Mouse (Mus musculus): ENCODE results near the gene Ap1g2. TPM values are rescaled to one million over a fixed set of nuclear protein-coding genes. Genes with fewer than 3 reads are reported as not detected.
A peak's percentile ranks its signal among the peaks of the same experiment; 100 is the strongest.

Ap1g2 gene
- polyA plus RNA-seq, 1 experiment: 6.5 TPM

DNA sequence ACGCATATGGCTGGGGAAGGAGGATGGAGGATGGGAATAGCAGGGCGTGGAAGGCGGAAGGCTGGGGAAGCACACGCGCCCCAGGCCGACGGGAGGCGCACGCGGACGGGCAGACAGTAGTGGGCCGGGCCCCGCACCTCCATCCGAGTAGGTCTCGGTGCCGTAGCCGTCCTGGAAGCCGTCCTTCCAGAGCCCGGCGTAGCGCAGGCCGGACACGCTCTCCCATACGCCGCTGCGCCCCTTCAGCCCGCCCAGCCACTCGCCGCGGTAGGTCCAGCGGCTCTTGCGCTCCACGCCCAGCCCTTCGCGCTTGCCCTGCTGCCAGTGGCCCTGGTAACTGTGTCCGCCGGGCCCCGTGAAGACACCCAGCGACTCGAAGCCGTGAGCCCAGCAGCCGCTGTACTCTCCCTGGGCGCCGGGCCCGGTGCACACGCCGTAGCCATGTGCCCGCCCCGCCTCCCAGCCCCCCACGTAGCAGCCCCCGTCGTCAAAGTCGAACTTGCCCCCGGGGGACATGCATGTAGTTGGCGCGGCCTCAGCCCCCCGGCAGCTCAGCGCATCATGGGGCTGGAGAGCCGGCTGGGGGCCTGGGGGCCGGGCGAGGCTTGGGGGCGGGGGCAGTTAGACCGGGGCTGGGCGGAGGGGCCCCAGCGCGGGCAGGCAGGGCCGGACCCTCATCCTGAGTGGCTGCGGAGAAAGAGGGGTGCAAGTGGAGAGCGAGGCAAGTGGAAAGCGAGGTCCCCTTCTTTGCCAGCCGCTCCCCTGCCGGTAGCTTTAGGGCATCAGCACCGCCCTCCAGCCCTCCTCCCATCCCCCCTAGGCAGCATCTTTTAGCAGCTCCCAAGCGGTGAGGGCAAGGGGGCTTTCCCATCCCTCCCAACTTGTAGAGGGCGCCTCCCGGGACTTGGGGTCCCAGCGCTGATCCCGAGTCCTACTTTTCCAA is 8.6 kb upstream of the Ap1g2 start:
- H3K4me2 ChIP-seq (ENCODE audit: low read depth): peak overlapping the region; percentile 2
- H3K27me3 ChIP-seq (ENCODE audit: control insufficient read depth, insufficient read depth, insufficient read length): peaks cover 62% of the 10 kb centered on the region
- no peak overlapping the region for H3K4me3 ChIP-seq
- peak overlapping the region; percentile 7 for H3ac ChIP-seq (ENCODE audit: control insufficient read depth, insufficient read length)
- no peaks in the 10 kb centered on the region for H3K36me3 ChIP-seq (ENCODE audit: control insufficient read depth, insufficient read depth)
- TF ChIP-seq REST (IDR thresholded peaks at IDR 0.05; ENCODE audit: insufficient read depth, insufficient read length) (no peak), POLR2A (IDR thresholded peaks at IDR 0.05; ENCODE audit: insufficient read length, low read depth) (no peak), TCF3 (IDR thresholded peaks at IDR 0.05; ENCODE audit: insufficient read length, low read depth) (no peak), USF1 (IDR thresholded peaks at IDR 0.05; ENCODE audit: low read depth) (no peak), MAX (IDR thresholded peaks at IDR 0.05; ENCODE audit: low read depth) (no peak), SRF (IDR thresholded peaks at IDR 0.05; ENCODE audit: control insufficient read depth, insufficient read length, low read depth) (no peak), MYOD1 (IDR thresholded peaks at IDR 0.05; ENCODE audit: control insufficient read depth in 1 of 3, insufficient read length in 2 of 3, low read depth in 2 of 3) (no peak), POLR2AphosphoS2 (IDR thresholded peaks at IDR 0.05; ENCODE audit: insufficient read length, low read depth) (no peak), E2F4 (IDR thresholded peaks at IDR 0.05; ENCODE audit: insufficient read depth) (no peak), TCF12 (IDR thresholded peaks at IDR 0.05; ENCODE audit: insufficient read depth, poor library complexity, severe bottlenecking) (no peak), MYOG (IDR thresholded peaks at IDR 0.05; ENCODE audit: control insufficient read depth in 1 of 3, insufficient read depth in 1 of 3, insufficient read length in 2 of 3, low read depth in 2 of 3) (no peak), CEBPB (IDR thresholded peaks at IDR 0.05; ENCODE audit: insufficient read depth, poor library complexity, severe bottlenecking) (no peak)
- H3K79me2 ChIP-seq (ENCODE audit: control insufficient read depth, insufficient read depth): no peaks in the 10 kb centered on the region

DNA sequence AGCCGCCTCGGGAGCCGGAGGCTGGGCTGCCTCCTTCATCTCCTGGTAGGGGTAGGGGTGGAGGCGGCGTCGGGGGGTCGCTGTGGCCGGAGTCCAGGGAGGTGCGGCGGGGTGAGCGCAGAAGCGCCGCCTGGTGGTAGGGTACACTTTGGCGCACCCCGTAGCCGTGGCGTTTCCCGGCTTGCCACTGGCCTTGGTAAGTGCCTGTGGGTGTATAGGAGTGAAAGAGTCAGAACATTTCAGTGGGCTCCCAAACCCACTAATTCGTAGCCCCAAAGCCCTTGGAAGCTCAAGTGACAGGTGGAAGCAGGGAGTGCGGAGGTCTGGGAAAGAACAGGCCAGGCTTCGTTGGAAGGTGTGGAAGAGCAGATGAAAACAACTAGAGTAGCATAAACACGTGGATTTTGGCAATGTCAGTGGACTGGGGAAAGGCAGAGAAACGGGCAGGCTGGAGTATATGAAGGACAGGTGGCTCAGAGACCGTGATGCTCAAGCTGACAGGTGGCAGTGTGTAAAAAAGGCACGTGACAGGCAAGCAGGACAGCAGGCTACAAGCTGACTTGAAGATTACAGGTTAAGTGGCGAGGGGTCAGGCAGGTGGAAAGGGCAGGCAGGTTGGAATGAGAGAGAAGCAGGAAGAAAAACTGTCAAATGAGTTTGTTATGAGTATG is 7.7 kb upstream of the Ap1g2 start:
- TF ChIP-seq POLR2AphosphoS2 (IDR thresholded peaks at IDR 0.05; ENCODE audit: insufficient read length, low read depth) (no peak), CEBPB (IDR thresholded peaks at IDR 0.05; ENCODE audit: insufficient read depth, poor library complexity, severe bottlenecking) (no peak), TCF12 (IDR thresholded peaks at IDR 0.05; ENCODE audit: insufficient read depth, poor library complexity, severe bottlenecking) (no peak), MAX (IDR thresholded peaks at IDR 0.05; ENCODE audit: low read depth) (no peak), SRF (IDR thresholded peaks at IDR 0.05; ENCODE audit: control insufficient read depth, insufficient read length, low read depth) (no peak), REST (IDR thresholded peaks at IDR 0.05; ENCODE audit: insufficient read depth, insufficient read length) (no peak), MYOG (IDR thresholded peaks at IDR 0.05; ENCODE audit: control insufficient read depth in 1 of 3, insufficient read depth in 1 of 3, insufficient read length in 2 of 3, low read depth in 2 of 3) (no peak), MYOD1 (IDR thresholded peaks at IDR 0.05; ENCODE audit: control insufficient read depth in 1 of 3, insufficient read length in 2 of 3, low read depth in 2 of 3) (no peak), USF1 (IDR thresholded peaks at IDR 0.05; ENCODE audit: low read depth) (no peak), E2F4 (IDR thresholded peaks at IDR 0.05; ENCODE audit: insufficient read depth) (no peak), TCF3 (IDR thresholded peaks at IDR 0.05; ENCODE audit: insufficient read length, low read depth) (no peak), POLR2A (IDR thresholded peaks at IDR 0.05; ENCODE audit: insufficient read length, low read depth) (no peak)
- peaks cover 69% of the 10 kb centered on the region for H3K27me3 ChIP-seq (ENCODE audit: control insufficient read depth, insufficient read depth, insufficient read length)

DNA sequence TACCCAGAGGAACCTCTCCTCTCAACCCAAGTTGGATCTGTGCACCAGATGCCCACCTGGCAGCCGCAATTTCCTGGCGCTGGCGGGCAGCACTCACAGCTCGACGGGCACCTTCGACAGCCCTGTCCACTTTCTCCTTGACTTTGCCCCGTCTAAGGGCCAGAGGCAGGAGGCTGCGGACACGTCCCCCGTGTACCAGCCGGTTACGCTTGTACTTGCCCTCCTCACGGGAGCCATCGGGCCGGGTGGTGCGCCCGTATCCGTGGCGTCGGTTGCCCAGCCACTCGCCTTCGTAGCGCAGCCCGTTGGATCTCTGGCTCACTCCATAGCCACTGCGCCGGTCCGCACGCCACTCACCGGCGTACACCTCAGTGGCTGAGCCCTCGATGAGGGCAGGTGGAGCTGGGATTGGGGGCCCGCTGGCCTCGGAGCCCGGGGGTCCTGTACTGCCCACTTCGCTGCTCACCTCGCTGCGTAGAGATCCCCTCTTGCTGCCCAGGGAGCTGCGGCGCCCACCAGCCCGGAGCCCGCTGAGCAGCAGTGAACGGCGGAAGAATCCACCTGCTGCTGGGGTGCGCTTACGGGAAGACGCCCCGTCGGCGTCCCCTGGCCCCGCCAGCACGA is 7.1 kb upstream of the Ap1g2 start:
- Histone ChIP-seq H3K4me2 (ENCODE audit: low read depth) (no peak overlapping the region), H3ac (ENCODE audit: control insufficient read depth, insufficient read length) (no peak overlapping the region), H3K4me3 (no peak overlapping the region), H3K27me3 (ENCODE audit: control insufficient read depth, insufficient read depth, insufficient read length) (peaks cover 74% of the 10 kb centered on the region), H3K36me3 (ENCODE audit: control insufficient read depth, insufficient read depth) (no peaks in the 10 kb centered on the region), H3K79me2 (ENCODE audit: control insufficient read depth, insufficient read depth) (no peaks in the 10 kb centered on the region)
- TF ChIP-seq CEBPB (IDR thresholded peaks at IDR 0.05; ENCODE audit: insufficient read depth, poor library complexity, severe bottlenecking) (no peak), E2F4 (IDR thresholded peaks at IDR 0.05; ENCODE audit: insufficient read depth) (no peak), MYOD1 (IDR thresholded peaks at IDR 0.05; ENCODE audit: control insufficient read depth in 1 of 3, insufficient read length in 2 of 3, low read depth in 2 of 3) (no peak), TCF3 (IDR thresholded peaks at IDR 0.05; ENCODE audit: insufficient read length, low read depth) (no peak), POLR2A (IDR thresholded peaks at IDR 0.05; ENCODE audit: insufficient read length, low read depth) (no peak), MYOG (IDR thresholded peaks at IDR 0.05; ENCODE audit: control insufficient read depth in 1 of 3, insufficient read depth in 1 of 3, insufficient read length in 2 of 3, low read depth in 2 of 3) (no peak), REST (IDR thresholded peaks at IDR 0.05; ENCODE audit: insufficient read depth, insufficient read length) (no peak)

More for the DNA sequence above, 7.7 kb upstream of the Ap1g2 start:
- Histone ChIP-seq H3K4me2 (ENCODE audit: low read depth) (peak overlapping the region; percentile 2), H3K79me2 (ENCODE audit: control insufficient read depth, insufficient read depth) (no peaks in the 10 kb centered on the region), H3ac (ENCODE audit: control insufficient read depth, insufficient read length) (peak overlapping the region; percentile 7), H3K4me3 (no peak overlapping the region), H3K36me3 (ENCODE audit: control insufficient read depth, insufficient read depth) (no peaks in the 10 kb centered on the region)

DNA sequence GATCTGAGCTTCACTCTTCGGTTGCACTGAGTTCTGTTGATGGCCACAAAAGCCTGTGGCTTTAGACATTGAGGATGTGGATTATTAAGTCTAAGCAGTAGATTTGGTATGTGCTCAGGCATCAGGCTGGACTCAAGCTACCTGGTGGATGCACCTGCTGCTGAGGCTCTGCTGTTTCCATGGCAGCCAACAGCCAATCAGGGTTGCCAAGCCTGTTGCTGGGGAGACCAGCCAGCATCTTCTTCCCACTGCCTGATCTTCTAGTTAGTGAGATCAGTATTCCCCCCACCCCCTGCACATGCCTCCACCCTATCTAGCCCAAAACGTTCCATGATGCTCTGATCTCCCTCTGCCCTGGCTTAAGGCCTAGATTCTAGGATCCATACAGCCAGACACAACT is 5.3 kb upstream of the Ap1g2 start:
- no peak overlapping the region for H3ac ChIP-seq (ENCODE audit: control insufficient read depth, insufficient read length)
- no peak overlapping the region for H3K4me2 ChIP-seq (ENCODE audit: low read depth)
- H3K4me3 ChIP-seq: no peak overlapping the region
- TF ChIP-seq REST (IDR thresholded peaks at IDR 0.05; ENCODE audit: insufficient read depth, insufficient read length) (no peak), USF1 (IDR thresholded peaks at IDR 0.05; ENCODE audit: low read depth) (no peak), MYOD1 (IDR thresholded peaks at IDR 0.05; ENCODE audit: control insufficient read depth in 1 of 3, insufficient read length in 2 of 3, low read depth in 2 of 3) (no peak), MYOG (IDR thresholded peaks at IDR 0.05; ENCODE audit: control insufficient read depth in 1 of 3, insufficient read depth in 1 of 3, insufficient read length in 2 of 3, low read depth in 2 of 3) (no peak), CEBPB (IDR thresholded peaks at IDR 0.05; ENCODE audit: insufficient read depth, poor library complexity, severe bottlenecking) (no peak), MAX (IDR thresholded peaks at IDR 0.05; ENCODE audit: low read depth) (no peak), TCF12 (IDR thresholded peaks at IDR 0.05; ENCODE audit: insufficient read depth, poor library complexity, severe bottlenecking) (no peak), SRF (IDR thresholded peaks at IDR 0.05; ENCODE audit: control insufficient read depth, insufficient read length, low read depth) (no peak), E2F4 (IDR thresholded peaks at IDR 0.05; ENCODE audit: insufficient read depth) (no peak), TCF3 (IDR thresholded peaks at IDR 0.05; ENCODE audit: insufficient read length, low read depth) (no peak), POLR2A (IDR thresholded peaks at IDR 0.05; ENCODE audit: insufficient read length, low read depth) (no peak), POLR2AphosphoS2 (IDR thresholded peaks at IDR 0.05; ENCODE audit: insufficient read length, low read depth) (no peak)
- peaks cover 71% of the 10 kb centered on the region for H3K27me3 ChIP-seq (ENCODE audit: control insufficient read depth, insufficient read depth, insufficient read length)
- no peaks in the 10 kb centered on the region for H3K79me2 ChIP-seq (ENCODE audit: control insufficient read depth, insufficient read depth)
- H3K36me3 ChIP-seq (ENCODE audit: control insufficient read depth, insufficient read depth): no peaks in the 10 kb centered on the region
